Mouse (Mus musculus) forebrain, embryonic 11.5 days (tissue): ENCODE measurements around the gene Ipo5. TPM values are rescaled to one million over a fixed set of nuclear protein-coding genes. Genes with fewer than 3 reads are reported as not detected.

Experiments used
- ATAC-seq: fragments of 200-750 bp; cut with Nextera tagmentation; replicated peaks from 2 replicates; pipeline ENCODE4 v1.8.0; 2017; ENCODE audit warnings: moderate TSS enrichment; ENCODE audit not compliant: low FRiP score
- DNase-seq: peaks from one replicate; pipeline ENCODE4 v3.0.0-alpha.2; 2017; ENCODE audit warnings: low spot score
- H3K27ac ChIP-seq: fragments of 300-500 bp; sonication (generic); 2 replicates; pipeline ENCODE4 v1.5.1; 2014; ENCODE audit warnings: low read depth, low read length
- H3K27me3 ChIP-seq: fragments of 300-500 bp; sonication (generic); 2 replicates; pipeline ENCODE4 v1.6.1; 2014; ENCODE audit warnings: mild to moderate bottlenecking, low read length, mixed read lengths; ENCODE audit not compliant: control insufficient read depth, insufficient read depth
- H3K36me3 ChIP-seq: fragments of 300-500 bp; sonication (generic); 2 replicates; pipeline ENCODE4 v1.6.1; 2014; ENCODE audit warnings: mild to moderate bottlenecking, low read length, moderate library complexity, mixed read lengths; ENCODE audit not compliant: control insufficient read depth, insufficient read depth
- H3K4me1 ChIP-seq: fragments of 300-500 bp; sonication (generic); replicated peaks from 2 replicates; pipeline ENCODE4 v1.6.1; 2014; ENCODE audit warnings: low read length, mixed read lengths; ENCODE audit not compliant: control insufficient read depth, insufficient read depth
- H3K4me2 ChIP-seq: fragments of 300-500 bp; sonication (generic); 2 replicates; pipeline ENCODE4 v1.6.1; 2014; ENCODE audit warnings: low read depth, mild to moderate bottlenecking, low read length, moderate library complexity, mixed read lengths; ENCODE audit not compliant: severe bottlenecking
- H3K4me3 ChIP-seq: fragments of 300-500 bp; sonication (generic); 2 replicates; pipeline ENCODE4 v1.5.1; 2014; ENCODE audit warnings: low read depth, low read length
- H3K9ac ChIP-seq: fragments of 300-500 bp; sonication (generic); 2 replicates; pipeline ENCODE4 v1.6.1; 2014; ENCODE audit warnings: low read length
- H3K9me3 ChIP-seq: fragments of 300-500 bp; sonication (generic); 2 replicates; pipeline ENCODE4 v1.6.1; 2016; ENCODE audit warnings: low read length, mixed read lengths; ENCODE audit not compliant: control insufficient read depth
- WGBS: fragments of 180-500 bp; shearing (Covaris S2); extraction: QIAGEN DNeasy Blood & Tissue Kit; methylation state at CpG from one replicate; pipeline ENCODE4 v1.1.7; 2014; 5-methylcytosine and 5-hydroxymethylcytosine counted together
- polyA plus RNA-seq: library from polyadenylated mRNA; unstranded; fragments of >200 nt; fragmentation: Nextera tagmentation; extraction: Ambion mirVana; gene quantifications from 2 replicates; pipeline ENCODE4 v1.2.1, GENCODE M21; 2014

The Ipo5 gene
- polyA plus RNA-seq, 1 experiment from 2014 or later: 181 TPM

DNA sequence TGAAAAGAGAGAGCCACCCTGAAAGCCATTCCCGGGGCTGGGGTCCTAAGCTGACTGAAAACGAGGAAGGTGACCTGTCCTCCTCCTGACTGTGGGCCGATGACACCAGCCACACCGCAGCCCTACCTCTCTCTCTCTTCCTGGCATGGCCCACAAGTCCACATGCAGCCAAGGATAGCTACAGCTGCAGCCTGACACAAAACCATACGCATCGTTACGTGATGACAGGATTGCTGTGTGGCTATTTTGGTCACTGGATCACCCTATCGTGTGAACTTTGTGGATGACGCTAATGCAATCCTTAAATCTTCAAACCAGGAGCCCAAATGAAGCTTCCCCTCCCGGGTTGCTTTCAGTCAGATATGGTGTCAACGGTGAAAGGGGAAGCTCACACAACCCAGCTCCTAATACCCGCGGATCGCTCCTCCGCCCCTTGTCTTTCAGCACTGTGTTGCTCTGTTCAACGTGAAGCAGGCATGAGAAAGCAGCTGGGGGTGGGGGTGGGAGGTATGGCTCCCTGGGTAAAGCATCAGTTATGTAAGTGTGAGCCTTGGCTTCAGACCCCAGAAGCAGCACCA lies 35.1 kb upstream of the Ipo5 start:
- H3K4me1 ChIP-seq: no peaks in the 10 kb centered on the region; the same call in 1 of the 2 replicates
- H3K36me3 ChIP-seq: no peaks in the 10 kb centered on the region
- no peaks in the 10 kb centered on the region for H3K9me3 ChIP-seq
- no peak overlapping the region for H3K27ac ChIP-seq
- 92% methylated on average over 16 of the region's 16 CpGs for WGBS
- no peak overlapping the region for H3K9ac ChIP-seq
- no peak overlapping the region for H3K4me2 ChIP-seq
- no peaks in the 10 kb centered on the region for H3K27me3 ChIP-seq
- no peak overlapping the region for H3K4me3 ChIP-seq
- no peak for ATAC-seq
- no peak for DNase-seq

DNA sequence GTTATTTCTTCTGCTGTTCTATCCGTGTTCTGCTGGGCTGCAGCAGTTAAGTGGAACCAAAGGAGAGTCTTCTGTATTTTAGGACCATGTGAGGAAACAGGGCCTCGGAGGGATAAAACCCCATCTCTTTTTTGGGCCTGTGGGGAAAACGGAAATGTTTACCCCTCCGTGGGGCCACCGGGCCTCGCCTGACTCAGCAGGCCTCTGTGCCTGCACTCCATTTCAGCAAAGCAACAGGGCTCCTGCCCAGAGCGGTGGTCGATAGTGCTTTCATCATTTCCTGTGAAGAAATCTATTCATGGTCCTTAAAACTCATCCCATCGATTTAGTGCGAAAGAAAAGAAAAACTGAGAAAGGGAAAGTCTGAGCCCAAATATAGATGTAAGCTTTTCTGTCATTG lies 33.9 kb upstream of the Ipo5 start:
- Histone ChIP-seq H3K4me1 (no peaks in the 10 kb centered on the region; the same call in 1 of the 2 replicates), H3K4me2 (no peak overlapping the region), H3K27ac (no peak overlapping the region), H3K9me3 (no peaks in the 10 kb centered on the region), H3K27me3 (no peaks in the 10 kb centered on the region), H3K9ac (no peak overlapping the region), H3K36me3 (no peaks in the 10 kb centered on the region), H3K4me3 (no peak overlapping the region)
- ATAC-seq (no peak), DNase-seq (no peak)
- 88% methylated on average over 10 of the region's 10 CpGs for WGBS

DNA sequence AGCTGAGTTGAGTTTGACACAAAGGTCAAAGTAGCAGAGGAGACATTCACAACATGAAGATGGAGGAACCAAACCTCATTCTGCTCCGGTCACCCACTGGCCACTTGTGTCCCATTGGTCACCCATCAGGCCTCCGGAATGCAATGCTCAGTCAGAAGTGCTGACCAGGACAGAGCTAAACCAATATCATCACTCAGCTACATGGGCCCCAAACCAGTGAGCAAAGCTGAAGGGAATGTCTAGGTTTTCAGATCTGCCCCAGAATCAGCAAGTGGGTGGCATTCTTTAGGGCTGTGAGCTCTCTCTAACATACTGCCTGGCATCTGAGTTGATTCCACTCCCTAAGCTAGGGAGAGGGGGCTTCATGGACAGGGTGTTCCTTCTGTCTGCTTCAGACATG lies 32.0 kb upstream of the Ipo5 start:
- 90% methylated on average over 2 of the region's 2 CpGs for WGBS
- Histone ChIP-seq H3K36me3 (no peaks in the 10 kb centered on the region), H3K9me3 (no peaks in the 10 kb centered on the region), H3K4me3 (no peak overlapping the region), H3K4me2 (no peak overlapping the region), H3K9ac (no peak overlapping the region), H3K27ac (no peak overlapping the region), H3K4me1 (no peaks in the 10 kb centered on the region; the same call in 1 of the 2 replicates), H3K27me3 (no peaks in the 10 kb centered on the region)
- DNase-seq (no peak), ATAC-seq (no peak)

DNA sequence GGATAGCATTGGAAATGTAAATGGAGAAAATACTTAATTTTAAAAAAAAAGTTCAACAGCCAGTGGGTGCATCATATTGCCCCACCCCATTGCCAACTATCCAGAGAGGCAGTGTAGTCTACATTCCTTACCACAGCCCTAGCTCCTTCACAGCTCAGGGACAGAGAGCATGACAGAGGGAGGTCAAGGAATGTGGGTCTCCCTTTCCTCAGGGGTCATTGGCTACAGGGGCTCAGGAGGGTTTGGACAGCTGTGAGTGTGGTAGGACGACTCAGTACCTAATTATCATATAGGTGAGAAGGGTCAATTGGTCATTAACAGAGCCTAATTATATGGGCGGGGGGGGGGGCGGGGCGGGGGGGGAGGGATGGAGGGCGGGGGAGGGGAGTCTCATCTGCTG lies 30.4 kb upstream of the Ipo5 start:
- Histone ChIP-seq H3K27me3 (no peaks in the 10 kb centered on the region), H3K9me3 (no peaks in the 10 kb centered on the region), H3K27ac (no peak overlapping the region), H3K36me3 (no peaks in the 10 kb centered on the region), H3K4me3 (no peak overlapping the region), H3K9ac (no peak overlapping the region), H3K4me2 (no peak overlapping the region), H3K4me1 (no peaks in the 10 kb centered on the region; the same call in 1 of the 2 replicates)
- 75% methylated on average over 2 of the region's 5 CpGs for WGBS
- ATAC-seq (0 out of 2 replicates have a peak, but pooled peaks have one; percentile 53), DNase-seq (no peak)

DNA sequence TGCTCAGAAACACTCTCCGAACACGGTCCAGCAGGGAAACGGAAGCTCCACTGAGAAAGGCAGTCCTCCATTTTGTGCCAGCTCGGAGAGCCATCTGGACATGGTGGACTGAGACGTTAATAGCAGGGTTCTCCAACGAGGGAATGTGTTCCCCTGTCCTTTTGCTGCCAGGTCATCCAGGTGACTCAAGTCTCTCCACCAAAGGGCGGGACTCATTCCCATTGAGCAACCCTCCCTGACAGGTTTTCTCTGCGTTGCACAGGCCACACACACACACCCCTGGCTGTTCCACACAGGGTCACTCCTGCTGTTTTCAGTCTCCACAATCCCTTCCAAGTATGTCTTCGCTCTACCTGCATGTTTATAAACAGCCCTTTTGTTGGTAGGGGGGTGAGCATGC lies 30.0 kb upstream of the Ipo5 start:
- Histone ChIP-seq H3K4me1 (no peaks in the 10 kb centered on the region; the same call in 1 of the 2 replicates), H3K36me3 (no peaks in the 10 kb centered on the region), H3K4me2 (no peak overlapping the region), H3K27me3 (no peaks in the 10 kb centered on the region), H3K4me3 (no peak overlapping the region), H3K9ac (no peak overlapping the region), H3K27ac (no peak overlapping the region), H3K9me3 (no peaks in the 10 kb centered on the region)
- ATAC-seq (no peak), DNase-seq (no peak)
- 92% methylated on average over 9 of the region's 9 CpGs for WGBS

DNA sequence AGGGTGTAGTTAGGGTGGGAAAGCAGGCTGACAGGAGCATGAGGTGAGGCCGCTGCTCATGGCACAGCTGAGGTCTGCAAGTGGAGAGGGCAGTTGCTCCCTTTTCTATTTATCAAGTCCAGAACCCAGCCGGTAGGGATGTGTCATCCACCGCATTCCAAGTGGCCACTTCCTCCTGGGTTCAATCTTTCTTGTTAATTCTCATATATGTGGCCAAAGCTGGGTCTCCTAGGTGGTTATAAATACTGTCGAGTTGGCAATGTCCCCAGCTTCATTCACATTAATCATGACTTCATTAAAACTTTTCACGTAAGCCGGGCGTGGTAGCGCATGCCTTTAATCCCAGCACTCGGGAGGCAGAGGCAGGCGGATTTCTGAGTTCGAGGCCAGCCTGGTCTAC lies 22.3 kb upstream of the Ipo5 start:
- no peaks in the 10 kb centered on the region for H3K36me3 ChIP-seq
- no peak overlapping the region for H3K4me2 ChIP-seq
- H3K27ac ChIP-seq: no peak overlapping the region
- WGBS: 89% methylated on average over 11 of the region's 11 CpGs
- no peaks in the 10 kb centered on the region for H3K27me3 ChIP-seq
- DNase-seq (no peak), ATAC-seq (no peak)
- H3K4me1 ChIP-seq: no peaks in the 10 kb centered on the region
- no peak overlapping the region for H3K9ac ChIP-seq
- no peak overlapping the region for H3K4me3 ChIP-seq
- H3K9me3 ChIP-seq: no peaks in the 10 kb centered on the region

DNA sequence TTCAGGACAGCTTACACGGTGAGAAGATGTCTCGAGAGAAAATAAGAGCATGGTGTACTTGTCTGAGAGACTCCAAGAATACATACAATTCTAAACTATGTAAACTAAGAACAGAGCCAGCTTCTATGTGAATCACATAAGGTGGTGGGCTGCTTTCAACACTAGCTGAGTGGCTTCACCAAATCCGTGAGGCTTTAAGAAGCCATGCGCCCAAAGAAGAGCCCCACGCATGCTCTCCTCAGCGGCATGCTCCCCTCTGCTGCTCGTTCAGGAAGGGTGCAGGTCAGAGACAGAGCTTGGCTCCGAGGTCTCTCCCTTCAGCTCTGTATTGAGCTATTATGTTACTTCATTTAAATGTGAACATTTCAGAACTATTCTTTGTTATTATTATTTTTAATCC lies 18.7 kb upstream of the Ipo5 start:
- no peak overlapping the region for H3K27ac ChIP-seq
- 78% methylated on average over 8 of the region's 8 CpGs for WGBS
- no peak overlapping the region for H3K4me3 ChIP-seq
- no peak for ATAC-seq
- H3K9me3 ChIP-seq: no peaks in the 10 kb centered on the region
- no peak for DNase-seq
- H3K9ac ChIP-seq: no peak overlapping the region
- H3K36me3 ChIP-seq: no peaks in the 10 kb centered on the region
- H3K4me1 ChIP-seq: no peaks in the 10 kb centered on the region
- no peak overlapping the region for H3K4me2 ChIP-seq
- H3K27me3 ChIP-seq: no peaks in the 10 kb centered on the region

DNA sequence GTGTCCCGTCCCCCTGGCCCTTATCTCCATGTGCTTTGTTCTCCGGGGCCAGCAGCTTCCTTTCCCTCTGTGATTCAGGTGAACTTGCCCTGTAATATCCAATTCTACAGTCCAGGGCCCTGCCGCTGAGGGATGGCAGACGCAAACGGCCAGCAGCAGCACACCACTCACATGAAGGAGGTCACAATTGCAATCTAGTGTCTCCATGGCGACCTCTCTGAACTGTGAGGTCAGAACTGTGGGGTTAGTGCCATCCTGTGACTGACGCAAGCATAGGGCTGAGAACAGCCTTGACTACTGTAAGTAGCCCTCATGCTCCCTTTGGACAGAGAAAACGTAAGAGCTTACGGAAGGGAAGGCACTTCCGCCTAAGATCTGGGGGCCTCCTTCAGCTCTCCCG lies 14.4 kb upstream of the Ipo5 start:
- 82% methylated on average over 11 of the region's 11 CpGs for WGBS
- Histone ChIP-seq H3K4me3 (no peak overlapping the region), H3K27ac (no peak overlapping the region), H3K9ac (no peak overlapping the region), H3K4me2 (no peak overlapping the region), H3K36me3 (no peaks in the 10 kb centered on the region), H3K9me3 (no peaks in the 10 kb centered on the region), H3K27me3 (no peaks in the 10 kb centered on the region), H3K4me1 (no peaks in the 10 kb centered on the region)
- ATAC-seq: no peak
- no peak for DNase-seq

DNA sequence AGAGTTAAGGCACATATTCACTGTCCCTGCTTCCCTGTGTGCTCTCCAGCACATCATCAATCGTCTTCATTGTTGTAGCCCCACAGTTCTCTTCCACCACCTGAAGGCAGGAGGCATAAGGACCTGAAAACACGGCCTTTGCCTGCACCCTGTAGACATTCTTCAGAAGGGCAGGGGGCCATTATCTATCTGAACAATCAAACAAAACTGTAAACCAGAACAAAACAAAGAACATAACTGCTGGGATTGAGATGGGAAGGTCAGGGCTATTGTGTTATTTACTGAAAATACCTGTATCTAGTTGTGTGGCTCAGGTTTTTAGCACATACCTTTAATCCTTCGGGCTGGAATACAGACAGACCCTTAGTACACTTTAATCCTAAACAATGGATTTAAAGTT lies 12.1 kb upstream of the Ipo5 start:
- Histone ChIP-seq H3K9ac (no peak overlapping the region), H3K4me2 (no peak overlapping the region), H3K9me3 (no peaks in the 10 kb centered on the region), H3K27me3 (no peaks in the 10 kb centered on the region), H3K4me1 (no peaks in the 10 kb centered on the region), H3K27ac (no peak overlapping the region), H3K36me3 (no peaks in the 10 kb centered on the region), H3K4me3 (no peak overlapping the region)
- ATAC-seq (no peak), DNase-seq (no peak)
- WGBS: 69% methylated on average over 3 of the region's 3 CpGs
